8 mouse cellular contexts compared by ENCODE assay signal in the genomic region with DNA sequence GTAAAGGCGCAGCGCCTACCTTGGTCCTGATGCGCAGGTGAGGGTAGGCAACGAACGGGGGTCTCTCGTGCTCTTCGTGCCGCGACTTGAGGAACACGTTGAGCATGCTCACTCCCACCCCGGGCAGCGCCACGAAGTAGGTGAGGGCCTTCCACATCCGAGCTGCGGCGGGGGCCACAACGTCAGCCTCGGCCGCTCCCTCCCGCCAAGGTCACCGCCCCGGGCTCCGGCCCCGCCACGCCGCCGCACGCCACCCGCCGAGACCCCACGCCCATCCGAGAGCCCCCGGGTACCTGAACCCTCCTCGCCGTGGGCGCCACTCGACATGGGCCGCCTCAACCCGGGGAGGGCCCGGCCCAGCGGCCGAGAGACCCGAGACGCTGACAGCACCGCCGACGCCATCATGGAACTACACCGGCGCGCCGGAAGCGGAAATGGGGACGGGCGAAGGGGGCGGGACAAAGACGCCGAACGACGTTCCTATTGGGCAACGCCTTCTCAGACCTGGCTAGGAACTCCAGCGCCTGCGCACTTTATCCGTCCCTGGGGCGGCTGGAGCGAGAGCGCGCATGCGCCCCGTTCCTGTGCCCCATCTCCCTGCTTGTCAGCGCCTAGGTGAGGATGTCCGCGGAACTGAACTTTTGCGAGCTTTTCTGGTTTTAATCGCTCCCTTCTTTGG. TPM values are rescaled to one million over a fixed set of nuclear protein-coding genes. Genes with fewer than 3 reads are reported as not detected.
A peak's percentile ranks its signal among the peaks of the same experiment; 100 is the strongest.
DNase-seq lines count a peak whose midpoint lies in the region; ATAC-seq lines count a peak whose summit lies in the region.

A gene (minus strand): TSS at position 436 of the 679 bp plus-strand sequence.

- DNase-seq in c-Kit-negative CD71-positive TER-119-positive erythroid progenitor cells, embryonic 14.5 days (ENCODE audit: low read depth, low spot score) = peak; percentile 99
- peak; percentile 97 for DNase-seq in fibroblast of lung, adult 2 months (ENCODE audit: low read depth)
- DNase-seq in kidney, postnatal 14 days = peak; percentile 100
- DNase-seq in liver, embryonic 13.5 days = peak; percentile 98
- peak; percentile 100 for DNase-seq in neural tube, embryonic 10.5 days (ENCODE audit: extremely low spot score, low spot score)

- peak within 1 kb of the TSS; percentile 69 to 74 for H3K27ac ChIP-seq in heart, embryonic 14.5 days (replicated peaks in 1 of 2; ENCODE audit: control insufficient read depth in 1 of 2, insufficient read depth in 1 of 2, low read depth in 2 of 2, low read length in 2 of 2)
- H3K27ac ChIP-seq in liver, embryonic 13.5 days = peak within 1 kb of the TSS; percentile 83
- peak within 1 kb of the TSS; percentile 72 for H3K27ac ChIP-seq in stomach, embryonic 16.5 days (ENCODE audit: low read length)

- H3K4me2 ChIP-seq in heart, embryonic 14.5 days (ENCODE audit: low read length) = peak within 1 kb of the TSS; percentile 85
- peak within 1 kb of the TSS; percentile 90 for H3K4me2 ChIP-seq in liver, embryonic 13.5 days
- peak within 1 kb of the TSS; percentile 87 for H3K4me2 ChIP-seq in stomach, embryonic 16.5 days (ENCODE audit: low read depth, low read length)

- peak within 1 kb of the TSS; percentile 87 for H3K9ac ChIP-seq in heart, embryonic 14.5 days (ENCODE audit: low read length)
- H3K9ac ChIP-seq in liver, embryonic 13.5 days = peak within 1 kb of the TSS; percentile 92
- H3K9ac ChIP-seq in stomach, embryonic 16.5 days (ENCODE audit: low read length) = peak within 1 kb of the TSS; percentile 91

- peaks cover 35% of the 10 kb centered on the region for H3K36me3 ChIP-seq in heart, embryonic 14.5 days (ENCODE audit: control insufficient read depth, insufficient read depth, low read length)
- peaks cover 32% of the 10 kb centered on the region for H3K36me3 ChIP-seq in liver, embryonic 13.5 days
- H3K36me3 ChIP-seq in stomach, embryonic 16.5 days (ENCODE audit: control insufficient read depth, insufficient read depth, low read length) = peaks cover 15% of the 10 kb centered on the region; the same call in 1 of the 2 replicates

- H3K4me1 ChIP-seq in heart, embryonic 14.5 days (ENCODE audit: control insufficient read depth in 2 of 2, insufficient read depth in 2 of 2, low read length in 2 of 2) = peaks cover 0 to 7% of the 10 kb centered on the region in 2 experiments; a peak in 2 of 4 replicates
- peaks cover 27% of the 10 kb centered on the region for H3K4me1 ChIP-seq in liver, embryonic 13.5 days (replicated peaks)
- H3K4me1 ChIP-seq in stomach, embryonic 16.5 days (ENCODE audit: control insufficient read depth, insufficient read depth, low read length) = peaks cover 6% of the 10 kb centered on the region; the same call in 1 of the 2 replicates

- H3K9me3 ChIP-seq in heart, embryonic 14.5 days (ENCODE audit: control insufficient read depth, low read length) = 0 out of 2 replicates have a peak, but pooled peaks cover 3% of the 10 kb centered on the region
- H3K9me3 ChIP-seq in liver, embryonic 13.5 days (replicated peaks) = no peaks in the 10 kb centered on the region
- H3K9me3 ChIP-seq in stomach, embryonic 16.5 days (replicated peaks; ENCODE audit: control insufficient read depth, low read length) = no peaks in the 10 kb centered on the region

- peak within 1 kb of the TSS; percentile 74 to 93 for H3K4me3 ChIP-seq in heart, embryonic 14.5 days (ENCODE audit: control insufficient read depth in 1 of 2, insufficient read depth in 1 of 2, low read depth in 1 of 2, low read length in 2 of 2)
- H3K4me3 ChIP-seq in liver, embryonic 13.5 days (replicated peaks) = peak within 1 kb of the TSS; percentile 96
- peak within 1 kb of the TSS; percentile 66 for H3K4me3 ChIP-seq in stomach, embryonic 16.5 days (replicated peaks; ENCODE audit: low read length)

- under 1% methylated on average over 64 of the region's 74 CpGs for WGBS in heart, embryonic 14.5 days
- under 1% methylated on average over 69 of the region's 74 CpGs for WGBS in liver, embryonic 13.5 days (ENCODE audit: insufficient replicate concordance)
- under 1% methylated on average over 74 of the region's 74 CpGs for WGBS in stomach, embryonic 16.5 days

- H3K27me3 ChIP-seq in heart, embryonic 14.5 days (ENCODE audit: control insufficient read depth, insufficient read depth, low read length) = no peaks in the 10 kb centered on the region
- no peaks in the 10 kb centered on the region for H3K27me3 ChIP-seq in liver, embryonic 13.5 days
- H3K27me3 ChIP-seq in stomach, embryonic 16.5 days (ENCODE audit: control insufficient read depth, insufficient read depth, low read length) = no peaks in the 10 kb centered on the region

- ATAC-seq in CD4-positive, CD25-positive, alpha-beta regulatory T cell, adult 4 months = peak; percentile 93
- ATAC-seq in heart, embryonic 14.5 days (ENCODE audit: insufficient number of reproducible peaks, insufficient read depth, low FRiP score, low read depth) = peak; percentile 92
- ATAC-seq in liver, embryonic 13.5 days (ENCODE audit: low read depth) = peak; percentile 90
- peak; percentile 95 for ATAC-seq in stomach, embryonic 16.5 days (ENCODE audit: insufficient read depth, low FRiP score)

RNA-seq across cellular contexts. Expression of the gene that starts here (rescaled TPM):
- 100 to 1,000 TPM; 486 to 529 TPM for polyA plus RNA-seq in CD4-positive, CD25-positive, alpha-beta regulatory T cell, adult 4 months (2017; shearing (Covaris generic))
- 1,685 and 1,706 TPM in 2 replicates for polyA plus RNA-seq in heart, embryonic 14.5 days (2014; fragmentation: Nextera tagmentation; extraction: Ambion mirVana)
- polyA plus RNA-seq in liver, embryonic 13.5 days (2015; fragmentation: Nextera tagmentation; extraction: Ambion mirVana) = 735 and 795 TPM in 2 replicates
- 927 and 1,043 TPM in 2 replicates for polyA plus RNA-seq in stomach, embryonic 16.5 days (2015; fragmentation: Nextera tagmentation; extraction: Ambion mirVana)

Comparison
In these comparisons a context has a peak if more than half of its experiments do, and no peak if none do; other contexts are left out.
1. Peak in every context shown above with its lines: DNase-seq, ATAC-seq, H3K4me3 ChIP-seq and H3K27ac ChIP-seq.